Mouse (Mus musculus): ENCODE results near the gene Exoc2.

- TF ChIP-seq CTCF (IDR thresholded peaks at IDR 0.05; ENCODE audit: low read depth): no peak
- TF ChIP-seq EP300 (optimal IDR thresholded peaks at IDR 0.05): no peak
Measured at GRCm38 (mm10) chr13:30820555-30820954, 153.3 kb downstream of the Exoc2 start.
